Mouse (Mus musculus) intestine, embryonic 14.5 days (tissue): Measurements from ENCODE around the gene Dmwd. TPM values are rescaled to one million over a fixed set of nuclear protein-coding genes. Genes with fewer than 3 reads are reported as not detected.

Experiments
- ATAC-seq: fragments of 200-750 bp; cut with Nextera tagmentation; replicated peaks from 2 replicates; pipeline ENCODE4 v1.8.0; 2017; ENCODE audit warnings: low read depth, moderate number of reproducible peaks, moderate TSS enrichment, moderate library complexity; ENCODE audit not compliant: low FRiP score, low TSS enrichment
- DNase-seq: peaks from one replicate; pipeline ENCODE4 v3.0.0-alpha.2; 2018; ENCODE audit warnings: low spot score
- H3K27ac ChIP-seq: fragments of 300-500 bp; sonication (generic); 2 replicates; pipeline ENCODE4 v1.5.1; 2014; ENCODE audit warnings: low read depth, mild to moderate bottlenecking, control low read depth
- H3K27me3 ChIP-seq: fragments of 300-500 bp; sonication (generic); replicated peaks from 2 replicates; pipeline ENCODE4 v1.6.1; 2014; ENCODE audit warnings: low read length, control low read depth; ENCODE audit not compliant: control insufficient read depth, insufficient read depth
- H3K36me3 ChIP-seq: fragments of 300-500 bp; sonication (generic); 2 replicates; pipeline ENCODE4 v1.6.1; 2014; ENCODE audit warnings: low read length, control low read depth; ENCODE audit not compliant: control insufficient read depth, insufficient read depth
- H3K4me1 ChIP-seq: fragments of 300-500 bp; sonication (generic); replicated peaks from 2 replicates; pipeline ENCODE4 v1.6.1; 2014; ENCODE audit warnings: low read length, control low read depth, mixed read lengths; ENCODE audit not compliant: control insufficient read depth, insufficient read depth
- H3K4me2 ChIP-seq: fragments of 300-500 bp; sonication (generic); 2 replicates; pipeline ENCODE4 v1.6.1; 2014; ENCODE audit warnings: low read length
- H3K4me3 ChIP-seq: fragments of 300-500 bp; sonication (generic); 2 replicates; pipeline ENCODE4 v1.5.1; 2014; ENCODE audit warnings: low read depth, low read length, control low read depth, mixed read lengths
- H3K9ac ChIP-seq: fragments of 300-500 bp; sonication (generic); 2 replicates; pipeline ENCODE4 v1.6.1; 2014; ENCODE audit warnings: mild to moderate bottlenecking, low read length
- H3K9me3 ChIP-seq: fragments of 300-500 bp; sonication (generic); 2 replicates; pipeline ENCODE4 v1.6.1; 2016; ENCODE audit warnings: low read length, control low read depth; ENCODE audit not compliant: control insufficient read depth
- WGBS: fragments of 180-500 bp; shearing (Covaris S2); extraction: QIAGEN DNeasy Blood & Tissue Kit; methylation state at CpG from one replicate; pipeline ENCODE4 v1.1.7; 2014; 5-methylcytosine and 5-hydroxymethylcytosine counted together
- polyA plus RNA-seq: library from polyadenylated mRNA; unstranded; fragments of >200 nt; fragmentation: Nextera tagmentation; extraction: Ambion mirVana; gene quantifications from 2 replicates; pipeline ENCODE4 v1.2.1, GENCODE M21; 2014

The Dmwd gene
- polyA plus RNA-seq, 1 experiment from 2014 or later: 15.8 TPM

GRCm38 (mm10) chr7:19084921-19085473 lies 9.0 kb downstream of the Dmwd start:
- H3K9me3 ChIP-seq: no peaks in the 10 kb centered on the region
- peak overlapping the region; percentile 29 for H3K4me3 ChIP-seq
- WGBS: 22% methylated on average over 9 of the region's 9 CpGs
- peaks cover 39% of the 10 kb centered on the region for H3K4me1 ChIP-seq
- H3K27me3 ChIP-seq: no peaks in the 10 kb centered on the region
- ATAC-seq: no peak
- H3K27ac ChIP-seq: peak overlapping the region; percentile 77
- no peak for DNase-seq
- peak overlapping the region; percentile 37 for H3K9ac ChIP-seq
- H3K4me2 ChIP-seq: peak overlapping the region; percentile 36
- H3K36me3 ChIP-seq: peaks cover 50% of the 10 kb centered on the region

- Histone ChIP-seq H3K27me3 (no peaks in the 10 kb centered on the region), H3K27ac (peak overlapping the region; percentile 77), H3K36me3 (peaks cover 50% of the 10 kb centered on the region), H3K9ac (peak overlapping the region; percentile 37), H3K4me1 (peaks cover 39% of the 10 kb centered on the region), H3K4me2 (peak overlapping the region; percentile 36), H3K4me3 (peak overlapping the region; percentile 23), H3K9me3 (no peaks in the 10 kb centered on the region)
- WGBS: 7% methylated on average over 6 of the region's 6 CpGs
- DNase-seq (no peak), ATAC-seq (no peak)
Measured at GRCm38 (mm10) chr7:19085495-19085894, 9.5 kb downstream of the Dmwd start.

DNA sequence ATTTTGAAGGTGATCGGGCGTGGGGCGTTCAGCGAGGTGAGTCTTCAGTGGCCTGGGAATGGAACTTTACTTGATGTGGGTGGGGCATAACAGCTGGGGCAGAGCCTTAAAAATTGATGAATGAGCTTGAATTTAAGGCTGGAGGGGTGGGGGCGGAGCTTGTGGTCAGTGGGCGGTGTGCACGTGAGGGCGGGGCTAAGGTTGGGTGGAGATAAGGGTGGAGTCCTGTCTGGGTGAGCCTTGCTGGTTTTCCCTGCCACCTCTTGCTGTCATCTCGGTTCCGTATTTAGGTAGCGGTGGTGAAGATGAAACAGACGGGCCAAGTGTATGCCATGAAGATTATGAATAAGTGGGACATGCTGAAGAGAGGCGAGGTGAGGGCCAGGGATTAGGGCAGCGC lies 10.0 kb downstream of the Dmwd start:
- Histone ChIP-seq H3K9ac (no peak overlapping the region; the same call in 1 of the 2 replicates), H3K27me3 (no peaks in the 10 kb centered on the region), H3K4me2 (peak overlapping the region; percentile 36), H3K27ac (no peak overlapping the region), H3K9me3 (no peaks in the 10 kb centered on the region), H3K36me3 (peaks cover 48% of the 10 kb centered on the region), H3K4me3 (peak overlapping the region; percentile 23), H3K4me1 (peaks cover 39% of the 10 kb centered on the region)
- ATAC-seq (peak; percentile 20; the same call in 1 of the 2 replicates), DNase-seq (peak; percentile 78)
- 11% methylated on average over 14 of the region's 14 CpGs for WGBS

GRCm38 (mm10) chr7:19086760-19087159 lies 10.7 kb downstream of the Dmwd start:
- Histone ChIP-seq H3K9ac (no peak overlapping the region), H3K9me3 (no peaks in the 10 kb centered on the region), H3K36me3 (peaks cover 41% of the 10 kb centered on the region), H3K27me3 (no peaks in the 10 kb centered on the region), H3K27ac (no peak overlapping the region), H3K4me1 (peaks cover 41% of the 10 kb centered on the region), H3K4me3 (no peak overlapping the region), H3K4me2 (no peak overlapping the region)
- DNase-seq: no peak
- 64% methylated on average over 18 of the region's 18 CpGs for WGBS
- no peak for ATAC-seq

GRCm38 (mm10) chr7:19088813-19089212 lies 12.8 kb downstream of the Dmwd start:
- Histone ChIP-seq H3K4me1 (peaks cover 44% of the 10 kb centered on the region), H3K36me3 (peaks cover 30% of the 10 kb centered on the region), H3K4me3 (no peak overlapping the region), H3K27ac (no peak overlapping the region), H3K27me3 (no peaks in the 10 kb centered on the region), H3K4me2 (no peak overlapping the region), H3K9ac (no peak overlapping the region), H3K9me3 (no peaks in the 10 kb centered on the region)
- WGBS: 40% methylated on average over 10 of the region's 10 CpGs
- DNase-seq: peak; percentile 81
- no peak for ATAC-seq

DNA sequence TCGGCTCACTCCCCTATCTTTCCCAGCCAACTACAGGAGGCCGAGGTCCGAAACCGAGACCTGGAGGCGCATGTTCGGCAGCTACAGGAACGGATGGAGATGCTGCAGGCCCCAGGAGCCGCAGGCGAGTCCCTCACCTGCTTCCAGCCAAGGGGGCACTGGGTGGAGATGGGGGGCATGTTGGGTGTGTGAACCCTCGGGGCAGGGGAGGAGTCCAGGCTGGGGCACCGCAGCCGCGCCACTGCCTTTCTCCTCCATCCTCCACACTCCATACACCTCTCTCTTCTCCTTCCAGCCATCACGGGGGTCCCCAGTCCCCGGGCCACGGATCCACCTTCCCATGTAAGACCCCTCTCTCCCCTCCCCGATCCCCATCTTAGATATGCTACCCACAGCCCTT lies 15.9 kb downstream of the Dmwd start:
- H3K4me3 ChIP-seq: no peak overlapping the region
- ATAC-seq: no peak
- peak overlapping the region; percentile 91 for H3K4me2 ChIP-seq
- H3K27me3 ChIP-seq: no peaks in the 10 kb centered on the region
- H3K4me1 ChIP-seq: peaks cover 28% of the 10 kb centered on the region
- H3K9me3 ChIP-seq: no peaks in the 10 kb centered on the region
- H3K36me3 ChIP-seq: peaks cover 31% of the 10 kb centered on the region
- WGBS: 54% methylated on average over 10 of the region's 17 CpGs
- peak overlapping the region; percentile 21; the same call in 1 of the 2 replicates for H3K9ac ChIP-seq
- DNase-seq: no peak
- H3K27ac ChIP-seq: no peak overlapping the region; the same call in 1 of the 2 replicates

DNA sequence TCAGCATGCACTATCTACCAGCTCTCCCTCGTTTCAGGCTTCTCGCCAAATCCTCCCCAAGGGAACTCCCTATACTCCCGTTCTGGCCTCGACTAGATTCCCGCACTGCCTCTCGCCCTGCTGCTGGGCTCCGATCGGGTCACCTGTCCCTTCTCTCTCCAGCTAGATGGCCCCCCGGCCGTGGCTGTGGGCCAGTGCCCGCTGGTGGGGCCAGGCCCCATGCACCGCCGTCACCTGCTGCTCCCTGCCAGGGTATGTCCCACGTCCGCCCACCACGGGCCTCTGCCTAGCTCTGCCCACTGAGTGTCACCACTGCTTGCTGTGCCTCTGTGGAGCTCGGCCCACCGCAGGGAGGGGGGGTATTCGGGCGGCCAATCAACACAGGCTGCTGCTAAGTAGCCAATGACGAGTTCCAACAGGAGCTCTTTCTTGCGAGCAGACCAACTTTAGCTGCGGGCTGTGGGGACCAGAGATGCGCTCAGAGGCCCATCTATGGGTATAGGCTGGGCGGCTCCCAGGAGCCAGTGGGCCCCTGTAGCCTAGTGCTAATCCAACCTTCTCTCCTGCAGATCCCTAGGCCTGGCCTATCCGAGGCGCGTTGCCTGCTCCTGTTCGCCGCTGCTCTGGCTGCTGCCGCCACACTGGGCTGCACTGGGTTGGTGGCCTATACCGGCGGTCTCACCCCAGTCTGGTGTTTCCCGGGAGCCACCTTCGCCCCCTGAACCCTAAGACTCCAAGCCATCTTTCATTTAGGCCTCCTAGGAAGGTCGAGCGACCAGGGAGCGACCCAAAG lies 16.6 kb downstream of the Dmwd start:
- DNase-seq: peak; percentile 82
- H3K4me2 ChIP-seq: peak overlapping the region; percentile 91
- 9% methylated on average over 38 of the region's 38 CpGs for WGBS
- H3K4me3 ChIP-seq: peak overlapping the region; percentile 78
- peak overlapping the region; percentile 40 for H3K9ac ChIP-seq
- no peaks in the 10 kb centered on the region for H3K9me3 ChIP-seq
- peak overlapping the region; percentile 96 for H3K27ac ChIP-seq
- peaks cover 34% of the 10 kb centered on the region for H3K4me1 ChIP-seq
- ATAC-seq: peak; percentile 34
- peaks cover 31% of the 10 kb centered on the region for H3K36me3 ChIP-seq
- H3K27me3 ChIP-seq: no peaks in the 10 kb centered on the region

DNA sequence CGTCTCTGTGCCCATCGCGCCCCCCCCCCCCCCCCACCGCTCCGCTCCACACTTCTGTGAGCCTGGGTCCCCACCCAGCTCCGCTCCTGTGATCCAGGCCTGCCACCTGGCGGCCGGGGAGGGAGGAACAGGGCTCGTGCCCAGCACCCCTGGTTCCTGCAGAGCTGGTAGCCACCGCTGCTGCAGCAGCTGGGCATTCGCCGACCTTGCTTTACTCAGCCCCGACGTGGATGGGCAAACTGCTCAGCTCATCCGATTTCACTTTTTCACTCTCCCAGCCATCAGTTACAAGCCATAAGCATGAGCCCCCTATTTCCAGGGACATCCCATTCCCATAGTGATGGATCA lies 17.1 kb downstream of the Dmwd start:
- DNase-seq (peak; percentile 91), ATAC-seq (peak; percentile 56)
- 0% methylated on average over 12 of the region's 15 CpGs for WGBS
- H3K36me3 ChIP-seq: peaks cover 31% of the 10 kb centered on the region
- peak overlapping the region; percentile 96 for H3K27ac ChIP-seq
- peaks cover 36% of the 10 kb centered on the region for H3K4me1 ChIP-seq
- H3K4me2 ChIP-seq: peak overlapping the region; percentile 91
- H3K27me3 ChIP-seq: no peaks in the 10 kb centered on the region
- H3K4me3 ChIP-seq: peak overlapping the region; percentile 78
- H3K9ac ChIP-seq: peak overlapping the region; percentile 40
- H3K9me3 ChIP-seq: no peaks in the 10 kb centered on the region
